Mouse (Mus musculus): ENCODE measurements around the gene Mroh2a. TPM values are rescaled to one million over a fixed set of nuclear protein-coding genes. Genes with fewer than 3 reads are reported as not detected.

The Mroh2a gene
- polyA plus RNA-seq, 1 experiment from 2014 or later = 1.9 TPM

- peak; percentile 100 for DNase-seq (ENCODE audit: low spot score)
- H3K36me3 ChIP-seq (ENCODE audit: control insufficient read depth, insufficient read depth, low read length) = peaks cover 30% of the 10 kb centered on the region
- peak within 1 kb of the TSS; percentile 73 for H3K4me3 ChIP-seq (ENCODE audit: low read depth, low read length)
- peak; percentile 95 for ATAC-seq (ENCODE audit: insufficient number of reproducible peaks, low FRiP score, low TSS enrichment, low read depth)
- H3K9ac ChIP-seq (ENCODE audit: low read length) = peak within 1 kb of the TSS; percentile 84
- peaks cover 8% of the 10 kb centered on the region for H3K4me1 ChIP-seq (ENCODE audit: control insufficient read depth, insufficient read depth, low read length)
- peaks cover 16% of the 10 kb centered on the region for H3K9me3 ChIP-seq (ENCODE audit: control insufficient read depth, low read length)
- H3K27ac ChIP-seq (replicated peaks; ENCODE audit: low read depth, low read length) = peak within 1 kb of the TSS; percentile 80
- peak within 1 kb of the TSS; percentile 57 for H3K4me2 ChIP-seq (ENCODE audit: low read depth, severe bottlenecking)
- no peaks in the 10 kb centered on the region for H3K27me3 ChIP-seq (ENCODE audit: control insufficient read depth, insufficient read depth, low read length)
- under 1% methylated on average over 50 of the region's 50 CpGs for WGBS
Observed at GRCm38 (mm10) chr1:88277098-88277817, 50.5 kb downstream of the Mroh2a start, which contains the start of the genes Hjurp and Trpm8. TSS of gene Hjurp (minus strand) at chr1:88277633. TSS of gene Trpm8 (plus strand) at chr1:88277661.

DNA sequence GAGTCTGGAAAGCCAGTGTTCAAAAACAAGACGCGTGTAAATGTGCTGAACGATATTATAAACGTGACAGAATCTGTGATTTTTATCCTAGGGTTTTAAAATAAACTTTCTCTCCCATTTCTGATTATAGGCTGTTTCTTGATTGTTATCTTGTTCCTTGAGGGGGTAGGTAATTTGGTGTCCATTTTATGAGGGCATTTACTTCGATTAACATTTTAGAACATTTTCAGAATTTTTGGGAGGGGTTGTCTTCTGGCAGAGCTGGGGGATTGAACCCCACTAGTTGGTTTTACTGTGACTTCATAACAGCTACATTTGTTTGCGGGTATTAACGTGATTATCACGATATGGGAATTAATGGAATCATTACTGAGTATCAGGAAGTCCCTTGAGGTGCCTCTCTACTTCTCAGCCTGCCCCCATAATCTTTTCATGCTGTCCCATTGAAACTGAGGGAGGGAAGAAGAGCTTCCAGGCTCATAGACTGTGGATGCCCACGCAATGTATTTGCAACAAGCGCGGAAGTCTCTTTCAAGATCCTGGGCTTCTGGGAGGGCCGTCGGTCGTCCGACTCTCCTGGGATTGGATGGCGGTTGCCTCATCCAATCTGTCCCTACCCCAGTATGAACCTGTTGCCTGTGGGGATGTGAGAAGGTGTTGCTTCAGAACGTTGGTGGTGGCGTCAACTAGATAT is 51.2 kb downstream of the Mroh2a start:
- no peak overlapping the region for H3K27ac ChIP-seq (replicated peaks; ENCODE audit: low read depth, low read length)
- WGBS = 68% methylated on average over 18 of the region's 18 CpGs
- DNase-seq (ENCODE audit: low spot score) (no peak), ATAC-seq (ENCODE audit: insufficient number of reproducible peaks, low FRiP score, low TSS enrichment, low read depth) (peak; percentile 2; the same call in 1 of the 2 replicates)
- H3K4me2 ChIP-seq (ENCODE audit: low read depth, severe bottlenecking) = peak overlapping the region; percentile 57
- H3K36me3 ChIP-seq (ENCODE audit: control insufficient read depth, insufficient read depth, low read length) = peaks cover 24% of the 10 kb centered on the region
- H3K9ac ChIP-seq (ENCODE audit: low read length) = peak overlapping the region; percentile 84; the same call in 1 of the 2 replicates
- no peaks in the 10 kb centered on the region for H3K27me3 ChIP-seq (ENCODE audit: control insufficient read depth, insufficient read depth, low read length)
- H3K9me3 ChIP-seq (ENCODE audit: control insufficient read depth, low read length) = peaks cover 21% of the 10 kb centered on the region
- H3K4me1 ChIP-seq (ENCODE audit: control insufficient read depth, insufficient read depth, low read length) = peaks cover 8% of the 10 kb centered on the region
- H3K4me3 ChIP-seq (ENCODE audit: low read depth, low read length) = peak overlapping the region; percentile 73

GRCm38 (mm10) chr1:88279111-88280005 is 52.6 kb downstream of the Mroh2a start:
- Histone ChIP-seq H3K9ac (ENCODE audit: low read length) (no peak overlapping the region), H3K4me3 (ENCODE audit: low read depth, low read length) (no peak overlapping the region), H3K4me2 (ENCODE audit: low read depth, severe bottlenecking) (no peak overlapping the region), H3K36me3 (ENCODE audit: control insufficient read depth, insufficient read depth, low read length) (peaks cover 12% of the 10 kb centered on the region), H3K27me3 (ENCODE audit: control insufficient read depth, insufficient read depth, low read length) (no peaks in the 10 kb centered on the region), H3K27ac (replicated peaks; ENCODE audit: low read depth, low read length) (no peak overlapping the region), H3K4me1 (ENCODE audit: control insufficient read depth, insufficient read depth, low read length) (peaks cover 8% of the 10 kb centered on the region), H3K9me3 (ENCODE audit: control insufficient read depth, low read length) (peaks cover 34% of the 10 kb centered on the region)
- no peak for DNase-seq (ENCODE audit: low spot score)
- WGBS = 73% methylated on average over 9 of the region's 9 CpGs
- no peak for ATAC-seq (ENCODE audit: insufficient number of reproducible peaks, low FRiP score, low TSS enrichment, low read depth)

- Histone ChIP-seq H3K36me3 (ENCODE audit: control insufficient read depth, insufficient read depth, low read length) (peaks cover 4% of the 10 kb centered on the region), H3K4me1 (ENCODE audit: control insufficient read depth, insufficient read depth, low read length) (peaks cover 8% of the 10 kb centered on the region), H3K27ac (replicated peaks; ENCODE audit: low read depth, low read length) (no peak overlapping the region), H3K4me3 (ENCODE audit: low read depth, low read length) (no peak overlapping the region), H3K9me3 (ENCODE audit: control insufficient read depth, low read length) (peaks cover 39% of the 10 kb centered on the region), H3K4me2 (ENCODE audit: low read depth, severe bottlenecking) (no peak overlapping the region), H3K27me3 (ENCODE audit: control insufficient read depth, insufficient read depth, low read length) (no peaks in the 10 kb centered on the region), H3K9ac (ENCODE audit: low read length) (no peak overlapping the region)
- WGBS = 77% methylated on average over 15 of the region's 15 CpGs
- DNase-seq (ENCODE audit: low spot score) (no peak), ATAC-seq (ENCODE audit: insufficient number of reproducible peaks, low FRiP score, low TSS enrichment, low read depth) (no peak)
Observed at GRCm38 (mm10) chr1:88280006-88280690, 53.4 kb downstream of the Mroh2a start.

GRCm38 (mm10) chr1:88282301-88282700 is 55.5 kb downstream of the Mroh2a start:
- peaks cover 42% of the 10 kb centered on the region for H3K9me3 ChIP-seq (ENCODE audit: control insufficient read depth, low read length)
- H3K4me2 ChIP-seq (ENCODE audit: low read depth, severe bottlenecking) = no peak overlapping the region
- no peak overlapping the region for H3K4me3 ChIP-seq (ENCODE audit: low read depth, low read length)
- H3K9ac ChIP-seq (ENCODE audit: low read length) = no peak overlapping the region
- WGBS = 61% methylated on average over 3 of the region's 3 CpGs
- H3K27me3 ChIP-seq (ENCODE audit: control insufficient read depth, insufficient read depth, low read length) = no peaks in the 10 kb centered on the region
- H3K27ac ChIP-seq (replicated peaks; ENCODE audit: low read depth, low read length) = no peak overlapping the region
- no peaks in the 10 kb centered on the region for H3K4me1 ChIP-seq (ENCODE audit: control insufficient read depth, insufficient read depth, low read length)
- ATAC-seq (ENCODE audit: insufficient number of reproducible peaks, low FRiP score, low TSS enrichment, low read depth) (no peak), DNase-seq (ENCODE audit: low spot score) (no peak)
- H3K36me3 ChIP-seq (ENCODE audit: control insufficient read depth, insufficient read depth, low read length) = no peaks in the 10 kb centered on the region

- H3K27me3 ChIP-seq (ENCODE audit: control insufficient read depth, insufficient read depth, low read length) = no peaks in the 10 kb centered on the region
- peaks cover 49% of the 10 kb centered on the region for H3K9me3 ChIP-seq (ENCODE audit: control insufficient read depth, low read length)
- DNase-seq (ENCODE audit: low spot score) = no peak
- H3K4me1 ChIP-seq (ENCODE audit: control insufficient read depth, insufficient read depth, low read length) = no peaks in the 10 kb centered on the region
- no peak overlapping the region for H3K4me3 ChIP-seq (ENCODE audit: low read depth, low read length)
- H3K36me3 ChIP-seq (ENCODE audit: control insufficient read depth, insufficient read depth, low read length) = no peaks in the 10 kb centered on the region
- WGBS = 79% methylated on average over 15 of the region's 15 CpGs
- no peak overlapping the region for H3K9ac ChIP-seq (ENCODE audit: low read length)
- H3K27ac ChIP-seq (replicated peaks; ENCODE audit: low read depth, low read length) = no peak overlapping the region
- ATAC-seq (ENCODE audit: insufficient number of reproducible peaks, low FRiP score, low TSS enrichment, low read depth) = no peak
- H3K4me2 ChIP-seq (ENCODE audit: low read depth, severe bottlenecking) = no peak overlapping the region
Observed at GRCm38 (mm10) chr1:88283376-88284227, 56.8 kb downstream of the Mroh2a start.

DNA sequence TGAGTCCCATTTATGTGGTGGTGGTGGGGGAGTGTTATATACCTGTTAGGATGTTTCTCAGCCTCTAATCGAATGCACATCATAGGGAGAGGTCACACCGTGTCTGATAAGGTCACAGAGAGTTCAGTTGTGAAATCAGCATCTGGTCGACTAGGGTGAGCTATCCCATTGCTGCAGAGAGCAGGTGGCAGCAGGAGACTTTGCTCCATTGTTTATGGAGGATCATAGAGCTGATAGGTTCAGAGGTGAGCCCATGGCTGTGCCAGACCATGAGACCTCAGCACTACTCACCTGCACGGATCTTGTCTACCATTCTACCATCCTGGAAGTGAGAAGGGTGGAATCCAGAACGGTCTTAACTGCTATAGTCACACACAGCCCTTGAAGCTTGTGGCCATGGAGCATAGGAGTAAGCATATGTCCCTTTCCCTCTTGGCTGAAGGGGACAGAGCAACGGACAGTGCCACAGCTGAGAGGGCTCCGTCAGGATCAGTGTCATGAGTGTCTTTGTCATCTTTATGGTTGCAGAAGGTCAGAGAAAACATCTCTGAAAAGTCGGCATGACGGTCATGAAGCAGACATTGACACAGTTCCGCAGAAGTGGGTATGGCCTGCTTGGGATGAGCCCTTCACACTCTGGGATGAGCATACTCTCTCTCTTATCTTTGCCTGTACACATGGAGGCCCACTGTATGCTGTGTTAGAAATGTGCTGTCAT is 57.6 kb downstream of the Mroh2a start:
- Histone ChIP-seq H3K4me2 (ENCODE audit: low read depth, severe bottlenecking) (no peak overlapping the region), H3K4me3 (ENCODE audit: low read depth, low read length) (no peak overlapping the region), H3K27me3 (ENCODE audit: control insufficient read depth, insufficient read depth, low read length) (no peaks in the 10 kb centered on the region), H3K27ac (replicated peaks; ENCODE audit: low read depth, low read length) (no peak overlapping the region), H3K9me3 (ENCODE audit: control insufficient read depth, low read length) (peaks cover 49% of the 10 kb centered on the region), H3K9ac (ENCODE audit: low read length) (no peak overlapping the region), H3K4me1 (ENCODE audit: control insufficient read depth, insufficient read depth, low read length) (no peaks in the 10 kb centered on the region), H3K36me3 (ENCODE audit: control insufficient read depth, insufficient read depth, low read length) (no peaks in the 10 kb centered on the region)
- ATAC-seq (ENCODE audit: insufficient number of reproducible peaks, low FRiP score, low TSS enrichment, low read depth) (peak; percentile 7; the same call in 1 of the 2 replicates), DNase-seq (ENCODE audit: low spot score) (no peak)
- WGBS = 63% methylated on average over 10 of the region's 10 CpGs

All from limb, embryonic 11.5 days (tissue).